Mouse (Mus musculus): ENCODE data around the gene Gimap1. TPM values are rescaled to one million over a fixed set of nuclear protein-coding genes. Genes with fewer than 3 reads are reported as not detected.

The Gimap1 gene
- polyA plus RNA-seq (2012; rRNA removed) = 2.1 and 2.3 TPM in 2 replicates

GRCm38 (mm10) chr6:48738961-48739779, at the start of gene Gimap1:
Gimap1 (plus strand) TSS chr6:48739054.

GRCm38 (mm10) chr6:48718455-48718854, 20.4 kb upstream of the Gimap1 start, which contains the start of the genes Gm28053 and Gimap7:
Gm28053 (plus strand) TSS chr6:48718607.
Gimap7 (plus strand) TSS chr6:48718621.

GRCm38 (mm10) chr6:48745959-48746889, 7.4 kb downstream of the Gimap1 start, which contains the start of gene Gimap5:
Gimap5 (plus strand) TSS chr6:48746197.

GRCm38 (mm10) chr6:48770696-48771095, 31.8 kb downstream of the Gimap1 start, which contains the start of gene Gimap3:
Gimap3 (minus strand) TSS chr6:48770851.

Other genes with a start within 250 kb of the Gimap1 start
- gene Atp6v0e2, start 201.4 kb upstream of the Gimap1 start, polyA plus RNA-seq (2012; rRNA removed) = 145 and 151 TPM in 2 replicates
- 27.3 and 30.0 TPM in 2 replicates for gene Lrrc61, start 184.3 kb upstream of the Gimap1 start, polyA plus RNA-seq (2012; rRNA removed)
- 3.2 and 5.9 TPM in 2 replicates for gene Rarres2, start 166.3 kb upstream of the Gimap1 start, polyA plus RNA-seq (2012; rRNA removed)
- gene Gm45021, start 149.4 kb upstream of the Gimap1 start, polyA plus RNA-seq (2012; rRNA removed) = not detected in 2 replicates
- gene Repin1, start 145.2 kb upstream of the Gimap1 start, polyA plus RNA-seq (2012; rRNA removed) = 49.5 and 49.9 TPM in 2 replicates
- gene Gm44965, start 145.1 kb upstream of the Gimap1 start, polyA plus RNA-seq (2012; rRNA removed) = not detected in 2 replicates
- gene Zfp775, start 137.0 kb upstream of the Gimap1 start, polyA plus RNA-seq (2012; rRNA removed) = 10.0 and 11.0 TPM in 2 replicates
- 8.2 and 8.7 TPM in 2 replicates for gene AI854703, start 112.3 kb upstream of the Gimap1 start, polyA plus RNA-seq (2012; rRNA removed)
- gene Gimap8, start 91.8 kb upstream of the Gimap1 start, polyA plus RNA-seq (2012; rRNA removed) = 1.4 and 1.6 TPM in 2 replicates
- 1.7 and 3.9 TPM in 2 replicates for gene Gimap9, start 62.9 kb upstream of the Gimap1 start, polyA plus RNA-seq (2012; rRNA removed)
- 1.7 and 3.1 TPM in 2 replicates for gene Gimap4, start 54.5 kb upstream of the Gimap1 start, polyA plus RNA-seq (2012; rRNA removed)
- 5.3 and 7.0 TPM in 2 replicates for gene Gimap6, start 30.8 kb upstream of the Gimap1 start, polyA plus RNA-seq (2012; rRNA removed)
- 0.48 and 1.2 TPM in 2 replicates for gene Gm28053, start 20.4 kb upstream of the Gimap1 start, polyA plus RNA-seq (2012; rRNA removed)
- not detected in 2 replicates for gene Gimap7, start 20.4 kb upstream of the Gimap1 start, polyA plus RNA-seq (2012; rRNA removed)
- 1.3 and 1.9 TPM in 2 replicates for gene Gimap5, start 7.1 kb downstream of the Gimap1 start, polyA plus RNA-seq (2012; rRNA removed)
- not detected in 2 replicates for gene Gimap3, start 31.8 kb downstream of the Gimap1 start, polyA plus RNA-seq (2012; rRNA removed)
- 11.8 and 21.8 TPM in 2 replicates for gene Tmem176a, start 101.9 kb downstream of the Gimap1 start, polyA plus RNA-seq (2012; rRNA removed)
- gene Tmem176b, start 102.4 kb downstream of the Gimap1 start, polyA plus RNA-seq (2012; rRNA removed) = 92.3 and 128 TPM in 2 replicates
- gene Aoc1, start 133.8 kb downstream of the Gimap1 start, polyA plus RNA-seq (2012; rRNA removed) = 0.04 and 0.05 TPM in 2 replicates
- gene 1600015I10Rik, start 190.8 kb downstream of the Gimap1 start, polyA plus RNA-seq (2012; rRNA removed) = not detected in 2 replicates
- not detected in 2 replicates for gene Doxl2, start 235.9 kb downstream of the Gimap1 start, polyA plus RNA-seq (2012; rRNA removed)
- gene Svs1, start 247.8 kb downstream of the Gimap1 start, polyA plus RNA-seq (2012; rRNA removed) = not detected in 2 replicates

Data from central nervous system, embryonic 14 days (tissue).